8 mouse cellular contexts compared by ENCODE assay signal in the genomic region with DNA sequence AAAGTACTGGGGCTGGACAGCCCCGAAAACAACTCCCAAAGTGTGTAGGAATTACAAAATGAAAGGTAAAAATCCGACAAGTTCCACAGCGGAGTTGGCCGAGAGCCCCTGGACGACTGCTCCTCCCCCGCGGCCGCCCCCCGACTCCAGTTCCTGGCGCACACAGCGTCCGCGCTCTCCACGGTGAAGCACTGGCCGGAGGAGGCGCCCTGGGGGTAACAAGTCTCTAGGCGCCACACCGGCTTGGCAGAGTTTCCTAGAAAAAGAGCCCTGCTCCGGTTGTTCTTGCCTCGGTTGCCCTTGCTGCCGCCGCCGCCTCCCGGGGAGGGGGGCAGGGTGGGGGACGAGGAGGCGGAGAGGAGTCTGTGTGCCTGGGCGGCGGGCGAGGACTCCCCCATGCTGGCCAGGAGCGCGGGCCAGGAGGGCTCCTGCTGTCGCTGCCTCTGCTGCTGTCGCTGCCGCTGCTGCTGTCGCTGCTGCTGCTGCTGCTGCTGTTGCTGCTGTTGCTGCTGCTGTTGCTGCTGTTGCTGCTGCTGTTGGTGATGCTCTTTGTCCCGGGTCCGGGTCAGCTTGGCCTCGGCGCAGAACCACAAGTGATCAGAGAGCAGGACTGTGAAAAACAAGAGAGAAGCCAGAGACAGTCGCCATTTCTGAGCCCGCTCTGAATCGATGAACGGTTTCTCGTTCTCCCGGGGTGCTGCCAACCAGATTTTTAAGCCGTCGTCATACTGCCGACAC. TPM values are rescaled to one million over a fixed set of nuclear protein-coding genes. Genes with fewer than 3 reads are reported as not detected.
A peak's percentile ranks its signal among the peaks of the same experiment; 100 is the strongest.
DNase-seq lines count a peak whose midpoint lies in the region; ATAC-seq lines count a peak whose summit lies in the region.

No protein-coding gene starts in this region.

- WGBS in heart, embryonic 14.5 days, result 1% methylated on average over 44 of the region's 48 CpGs
- under 1% methylated on average over 48 of the region's 48 CpGs for WGBS in forebrain, embryonic 12.5 days
- WGBS in midbrain, embryonic 12.5 days, result 1% methylated on average over 48 of the region's 48 CpGs

- peak overlapping the region; percentile 49 to 51 for H3K4me3 ChIP-seq in heart, embryonic 14.5 days (ENCODE audit: control insufficient read depth in 1 of 2, insufficient read depth in 1 of 2, low read depth in 1 of 2, low read length in 2 of 2)
- H3K4me3 ChIP-seq in forebrain, embryonic 12.5 days (replicated peaks), result peak overlapping the region; percentile 69
- H3K4me3 ChIP-seq in midbrain, embryonic 12.5 days, result peak overlapping the region; percentile 72

- peaks cover 44% of the 10 kb centered on the region for H3K27me3 ChIP-seq in heart, embryonic 14.5 days (ENCODE audit: control insufficient read depth, insufficient read depth, low read length)
- peaks cover 44% of the 10 kb centered on the region for H3K27me3 ChIP-seq in forebrain, embryonic 12.5 days
- H3K27me3 ChIP-seq in midbrain, embryonic 12.5 days, result peaks cover 24% of the 10 kb centered on the region

- ATAC-seq in heart, embryonic 14.5 days (ENCODE audit: insufficient number of reproducible peaks, insufficient read depth, low FRiP score, low read depth), result no peak
- ATAC-seq in forebrain, embryonic 12.5 days (ENCODE audit: low FRiP score), result peak; percentile 63
- ATAC-seq in midbrain, embryonic 12.5 days (ENCODE audit: low FRiP score, low read depth), result peak; percentile 43

- no peaks in the 10 kb centered on the region for H3K36me3 ChIP-seq in heart, embryonic 14.5 days (ENCODE audit: control insufficient read depth, insufficient read depth, low read length)
- no peaks in the 10 kb centered on the region for H3K36me3 ChIP-seq in forebrain, embryonic 12.5 days (replicated peaks)
- no peaks in the 10 kb centered on the region for H3K36me3 ChIP-seq in midbrain, embryonic 12.5 days

- no peak for DNase-seq in heart, postnatal 36 days
- DNase-seq in brain, embryonic 18.5 days (ENCODE audit: low read depth, low spot score), result peak; percentile 43
- peak; percentile 27 for DNase-seq in layer of hippocampus, adult 9-11 months
- DNase-seq in testis, postnatal 10 days (ENCODE audit: low spot score), result peak; percentile 42
- DNase-seq in thymus, postnatal 25 days, result no peak

- no peak overlapping the region for H3K9ac ChIP-seq in heart, embryonic 14.5 days (ENCODE audit: low read length)
- H3K9ac ChIP-seq in forebrain, embryonic 12.5 days, result peak overlapping the region; percentile 74
- H3K9ac ChIP-seq in midbrain, embryonic 12.5 days (replicated peaks), result peak overlapping the region; percentile 71

- H3K4me2 ChIP-seq in heart, embryonic 14.5 days (ENCODE audit: low read length), result peak overlapping the region; percentile 89
- peak overlapping the region; percentile 93 for H3K4me2 ChIP-seq in forebrain, embryonic 12.5 days
- H3K4me2 ChIP-seq in midbrain, embryonic 12.5 days (replicated peaks), result peak overlapping the region; percentile 87

- peaks cover 0 to 16% of the 10 kb centered on the region in 2 experiments; a peak in 3 of 4 replicates for H3K4me1 ChIP-seq in heart, embryonic 14.5 days (ENCODE audit: control insufficient read depth in 2 of 2, insufficient read depth in 2 of 2, low read length in 2 of 2)
- peaks cover 15% of the 10 kb centered on the region for H3K4me1 ChIP-seq in forebrain, embryonic 12.5 days
- peaks cover 19% of the 10 kb centered on the region for H3K4me1 ChIP-seq in midbrain, embryonic 12.5 days

- no peak overlapping the region for H3K27ac ChIP-seq in heart, embryonic 14.5 days (replicated peaks in 1 of 2; ENCODE audit: control insufficient read depth in 1 of 2, insufficient read depth in 1 of 2, low read depth in 2 of 2, low read length in 2 of 2)
- H3K27ac ChIP-seq in forebrain, embryonic 12.5 days, result peak overlapping the region; percentile 85
- peak overlapping the region; percentile 82 for H3K27ac ChIP-seq in midbrain, embryonic 12.5 days (replicated peaks)

- intact Hi-C loops in heart, postnatal 36 days (cut with DNase I), result no loop called here

- no peaks in the 10 kb centered on the region for H3K9me3 ChIP-seq in heart, embryonic 14.5 days (ENCODE audit: control insufficient read depth, low read length)
- no peaks in the 10 kb centered on the region for H3K9me3 ChIP-seq in forebrain, embryonic 12.5 days
- H3K9me3 ChIP-seq in midbrain, embryonic 12.5 days, result no peaks in the 10 kb centered on the region

RNA-seq across cellular contexts. Expression of a gene that starts 0.5 kb away (rescaled TPM):
- 0.09 and 0.16 TPM in 2 replicates for polyA plus RNA-seq in heart, embryonic 14.5 days (2014; fragmentation: Nextera tagmentation; extraction: Ambion mirVana)
- total RNA-seq in heart, postnatal 36 days (2021), result not detected
- 5.2 and 6.6 TPM in 2 replicates for polyA plus RNA-seq in forebrain, embryonic 12.5 days (2016; fragmentation: Nextera tagmentation; extraction: Ambion mirVana)
- 8.3 and 10.5 TPM in 2 replicates for polyA plus RNA-seq in midbrain, embryonic 12.5 days (2016; fragmentation: Nextera tagmentation; extraction: Ambion mirVana)

Comparison
In these comparisons a context has a peak if more than half of its experiments do, and no peak if none do; other contexts are left out.
1. H3K27ac ChIP-seq: peak in forebrain, embryonic 12.5 days (single experiment) and midbrain, embryonic 12.5 days (single experiment); none in heart, embryonic 14.5 days (0 of 2).
2. DNase-seq: peak in brain, embryonic 18.5 days (single experiment), layer of hippocampus, adult 9-11 months (single experiment) and testis, postnatal 10 days (single experiment); none in heart, postnatal 36 days (0 of 2) and thymus, postnatal 25 days (single experiment).
3. Peak in every context shown above with its lines, with median percentiles within 50 percentile points of each other: H3K4me2 ChIP-seq and H3K4me3 ChIP-seq.